Mouse (Mus musculus): Measurements from ENCODE around the gene Slc32a1. TPM values are rescaled to one million over a fixed set of nuclear protein-coding genes. Genes with fewer than 3 reads are reported as not detected.

The Slc32a1 gene
- polyA plus RNA-seq, 1 experiment from 2014 or later: not detected

GRCm38 (mm10) chr2:158611726-158612670 lies 1.4 kb downstream of the Slc32a1 start:
- DNase-seq (ENCODE audit: low spot score): no peak

- DNase-seq (ENCODE audit: low spot score): peak; percentile 21
Measured at GRCm38 (mm10) chr2:158612671-158613250, 2.2 kb downstream of the Slc32a1 start.

- peak; percentile 85 for DNase-seq (ENCODE audit: low spot score)
Measured at GRCm38 (mm10) chr2:158613541-158614417, 3.2 kb downstream of the Slc32a1 start.

- no peak for DNase-seq (ENCODE audit: low spot score)
Measured at GRCm38 (mm10) chr2:158614418-158614955, 3.9 kb downstream of the Slc32a1 start.

GRCm38 (mm10) chr2:158615161-158615680 lies 4.7 kb downstream of the Slc32a1 start:
- DNase-seq (ENCODE audit: low spot score): no peak

GRCm38 (mm10) chr2:158615702-158616101 lies 5.1 kb downstream of the Slc32a1 start:
- no peak for DNase-seq (ENCODE audit: low spot score)

GRCm38 (mm10) chr2:158616296-158616695 lies 5.7 kb downstream of the Slc32a1 start:
- no peak for DNase-seq (ENCODE audit: low spot score)

- no peak for DNase-seq (ENCODE audit: low spot score)
Measured at GRCm38 (mm10) chr2:158616790-158617189, 6.2 kb downstream of the Slc32a1 start.

GRCm38 (mm10) chr2:158624718-158625222 lies 14.2 kb downstream of the Slc32a1 start, which contains the start of gene Actr5:
Actr5 (plus strand) TSS chr2:158624888.
- peak; percentile 97 for DNase-seq (ENCODE audit: low spot score)

- DNase-seq (ENCODE audit: low spot score): no peak
Measured at GRCm38 (mm10) chr2:158625231-158625630, 14.7 kb downstream of the Slc32a1 start.

GRCm38 (mm10) chr2:158625697-158626096 lies 15.1 kb downstream of the Slc32a1 start:
- DNase-seq (ENCODE audit: low spot score): no peak

- no peak for DNase-seq (ENCODE audit: low spot score)
Measured at GRCm38 (mm10) chr2:158628858-158629257, 18.3 kb downstream of the Slc32a1 start.

- no peak for DNase-seq (ENCODE audit: low spot score)
Measured at GRCm38 (mm10) chr2:158629414-158629813, 18.8 kb downstream of the Slc32a1 start.

GRCm38 (mm10) chr2:158631873-158632272 lies 21.3 kb downstream of the Slc32a1 start:
- no peak for DNase-seq (ENCODE audit: low spot score)

GRCm38 (mm10) chr2:158641869-158642268 lies 31.3 kb downstream of the Slc32a1 start:
- peak; percentile 70 for DNase-seq (ENCODE audit: low spot score)

GRCm38 (mm10) chr2:158642587-158642986 lies 32.0 kb downstream of the Slc32a1 start:
- no peak for DNase-seq (ENCODE audit: low spot score)

- DNase-seq (ENCODE audit: low spot score): no peak
Measured at GRCm38 (mm10) chr2:158643791-158644190, 33.2 kb downstream of the Slc32a1 start.

GRCm38 (mm10) chr2:158651159-158651908 lies 40.8 kb downstream of the Slc32a1 start:
- no peak for DNase-seq (ENCODE audit: low spot score)

GRCm38 (mm10) chr2:158652985-158653384 lies 42.4 kb downstream of the Slc32a1 start:
- DNase-seq (ENCODE audit: low spot score): peak; percentile 83

- DNase-seq (ENCODE audit: low spot score): no peak
Measured at GRCm38 (mm10) chr2:158654717-158655116, 44.1 kb downstream of the Slc32a1 start.

Data from thymus, postnatal 0 days (tissue).